ENCODE assay signal across 28 mouse cellular contexts in the genomic region with DNA sequence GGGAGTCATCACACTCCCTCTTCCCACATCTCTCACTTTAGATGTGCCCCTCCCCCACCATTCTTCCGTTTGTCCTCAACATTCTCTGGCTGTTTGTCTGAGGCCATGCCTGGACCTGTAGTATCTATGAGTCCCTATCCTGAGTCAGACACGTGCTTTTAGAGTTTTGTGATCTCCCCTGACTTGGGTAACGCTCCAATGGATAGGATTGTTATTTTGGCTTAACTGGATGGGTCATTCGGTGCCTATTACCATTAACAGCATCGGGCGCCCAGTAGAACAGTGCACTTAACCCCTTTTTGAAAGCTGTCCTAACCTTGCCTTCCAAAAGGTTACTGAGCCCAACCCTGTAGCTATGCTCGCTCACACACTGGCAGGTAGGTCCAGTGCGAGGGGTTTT.
"Had no signal": no experiment of that assay in that cellular context is flagged by ENCODE, and none has a peak within 500 bp of the region (broad histone marks: within the 10 kb centered on the region; RNA-seq: fewer than 3 reads in every experiment).

No protein-coding gene starts in this region.

- H3K27ac ChIP-seq: gastrocnemius, adult 2 months; heart, embryonic 10.5 days; hindbrain, embryonic 10.5 days; hindbrain, embryonic 12.5 days; hindbrain, embryonic 14.5 days; intestine, embryonic 15.5 days; kidney, postnatal 0 days; layer of hippocampus, adult 2 months; left cerebral cortex, adult 2 months; limb, embryonic 10.5 days; limb, embryonic 12.5 days; liver, embryonic 13.5 days; liver, embryonic 15.5 days had no signal

- H3K4me2 ChIP-seq: heart, embryonic 12.5 days; hindbrain, embryonic 12.5 days; hindbrain, embryonic 14.5 days; intestine, embryonic 15.5 days; limb, embryonic 12.5 days; liver, embryonic 11.5 days; liver, embryonic 13.5 days; liver, embryonic 15.5 days had no signal

- H3K36me3 ChIP-seq: heart, embryonic 10.5 days; heart, embryonic 12.5 days; hindbrain, embryonic 10.5 days; hindbrain, embryonic 12.5 days; intestine, embryonic 15.5 days; limb, embryonic 10.5 days; limb, embryonic 12.5 days; liver, embryonic 13.5 days; liver, embryonic 15.5 days had no signal

- H3K4me3 ChIP-seq: gastrocnemius, adult 2 months; heart, embryonic 10.5 days; heart, embryonic 12.5 days; hindbrain, embryonic 10.5 days; hindbrain, embryonic 12.5 days; intestine, embryonic 15.5 days; layer of hippocampus, adult 2 months; left cerebral cortex, adult 2 months; limb, embryonic 10.5 days; limb, embryonic 12.5 days; liver, embryonic 13.5 days; liver, embryonic 15.5 days had no signal

- DNase-seq: gastrocnemius, adult 2 months; gastrocnemius, postnatal 10 days; gastrocnemius, postnatal 25 days; heart, adult 18-20 months; heart, postnatal 10 days; heart, postnatal 4 days; kidney, adult 18-20 months; kidney, postnatal 14 days; kidney, postnatal 4 days; layer of hippocampus, postnatal 36 days; liver; liver, embryonic 13.5 days had no signal

- H3K4me1 ChIP-seq: heart, embryonic 10.5 days; heart, embryonic 12.5 days; hindbrain, embryonic 12.5 days; intestine, embryonic 15.5 days; liver, embryonic 15.5 days had no signal

- H3K9me3 ChIP-seq: heart, embryonic 10.5 days; heart, embryonic 12.5 days; hindbrain, embryonic 10.5 days; hindbrain, embryonic 12.5 days; intestine, embryonic 15.5 days; limb, embryonic 10.5 days; limb, embryonic 12.5 days; liver, embryonic 13.5 days; liver, embryonic 15.5 days had no signal

- H3K9ac ChIP-seq: heart, embryonic 12.5 days; hindbrain, embryonic 12.5 days; hindbrain, embryonic 14.5 days; intestine, embryonic 15.5 days; limb, embryonic 12.5 days; liver, embryonic 13.5 days; liver, embryonic 15.5 days had no signal

- H3K27me3 ChIP-seq: heart, embryonic 12.5 days; hindbrain, embryonic 12.5 days; intestine, embryonic 15.5 days; limb, embryonic 12.5 days; liver, embryonic 13.5 days; liver, embryonic 15.5 days had no signal

- ATAC-seq: hindbrain, embryonic 16.5 days; inflammation-experienced regulatory T-cells, adult 6 months; intestine, embryonic 15.5 days; intestine, postnatal 0 days had no signal
